Mouse (Mus musculus) MEL (cell line): ENCODE results near the gene Fcho1.

ENCODE experiments used
- E2F4 ChIP-seq: IDR thresholded peaks from 2 replicates; pipeline ENCODE4 v1.6.1; 2011; ENCODE audit warnings: low read depth, low read length, improper control_type of control experiment, borderline replicate concordance
- GATA1 ChIP-seq: IDR thresholded peaks from 2 replicates; pipeline ENCODE4 v1.6.1; 2011; ENCODE audit warnings: low read depth, low read length, improper control_type of control experiment
- KAT2A ChIP-seq: conservative IDR thresholded peaks from 2 replicates; pipeline ENCODE4 v1.6.1; 2012; ENCODE audit warnings: low read depth, low read length, improper control_type of control experiment, inconsistent platforms
- POLR2AphosphoS2 ChIP-seq: IDR thresholded peaks from 2 replicates; pipeline ENCODE4 v1.6.1; 2011; ENCODE audit warnings: low read length, improper control_type of control experiment
- ZC3H11A ChIP-seq: IDR thresholded peaks from 2 replicates; pipeline ENCODE4 v1.6.1; 2012; ENCODE audit warnings: low read depth, mild to moderate bottlenecking, inconsistent platforms, low read length, improper control_type of control experiment

- TF ChIP-seq POLR2AphosphoS2 (no peak), ZC3H11A (no peak), KAT2A (no peak), GATA1 (no peak), E2F4 (no peak; the same call in 1 of the 2 replicates)
Observed at GRCm38 (mm10) chr8:71725122-71725924, at the start of gene Fcho1.
